Mouse (Mus musculus) midbrain, postnatal 0 days (tissue): Measurements from ENCODE around the gene Sytl1. TPM values are rescaled to one million over a fixed set of nuclear protein-coding genes. Genes with fewer than 3 reads are reported as not detected.

Source experiments
- ATAC-seq: fragments of 200-750 bp; cut with Nextera tagmentation; 2 replicates; pipeline ENCODE4 v1.8.0; 2017; ENCODE audit warnings: moderate number of reproducible peaks, mild to moderate bottlenecking, moderate TSS enrichment, moderate library complexity; ENCODE audit not compliant: low FRiP score
- DNase-seq: peaks from one replicate; pipeline ENCODE4 v3.0.0-alpha.2; 2015; ENCODE audit warnings: low spot score
- H3K27ac ChIP-seq: fragments of 300-500 bp; sonication (generic); 2 replicates; pipeline ENCODE4 v1.5.1; 2014; ENCODE audit warnings: low read depth, mild to moderate bottlenecking, low read length, mixed read lengths
- H3K27me3 ChIP-seq: fragments of 300-500 bp; sonication (generic); 2 replicates; pipeline ENCODE4 v1.6.1; 2014; ENCODE audit warnings: low read length, control low read depth, mixed read lengths; ENCODE audit not compliant: insufficient read depth
- H3K36me3 ChIP-seq: fragments of 300-500 bp; sonication (generic); 2 replicates; pipeline ENCODE4 v1.6.1; 2014; ENCODE audit warnings: low read length, control low read depth, mixed read lengths; ENCODE audit not compliant: insufficient read depth
- H3K4me1 ChIP-seq: fragments of 300-500 bp; sonication (generic); 2 replicates; pipeline ENCODE4 v1.6.1; 2014; ENCODE audit warnings: mild to moderate bottlenecking, control low read depth, antibody characterized with exemption, low read length, mixed read lengths; ENCODE audit not compliant: insufficient read depth
- H3K4me2 ChIP-seq: fragments of 300-500 bp; sonication (generic); 2 replicates; pipeline ENCODE4 v1.6.1; 2014; ENCODE audit warnings: low read depth, mild to moderate bottlenecking, low read length, mixed read lengths; ENCODE audit not compliant: poor library complexity, severe bottlenecking
- H3K4me3 ChIP-seq: fragments of 300-500 bp; sonication (generic); 2 replicates; pipeline ENCODE4 v1.5.1; 2014; ENCODE audit warnings: low read depth, mild to moderate bottlenecking, low read length, moderate library complexity
- H3K9ac ChIP-seq: fragments of 300-500 bp; sonication (generic); replicated peaks from 2 replicates; pipeline ENCODE4 v1.6.1; 2014; ENCODE audit warnings: mild to moderate bottlenecking, low read length, moderate library complexity, mixed read lengths; ENCODE audit not compliant: poor library complexity, severe bottlenecking
- H3K9me3 ChIP-seq: fragments of 300-500 bp; sonication (generic); 2 replicates; pipeline ENCODE4 v1.6.1; 2016; ENCODE audit warnings: low read length, control low read depth
- CTCF ChIP-seq: IDR thresholded peaks from 2 replicates; pipeline ENCODE4 v1.5.1; 2016; ENCODE audit warnings: antibody characterized with exemption, mild to moderate bottlenecking
- WGBS: fragments of 180-500 bp; shearing (Covaris S2); extraction: QIAGEN DNeasy Blood & Tissue Kit; methylation state at CpG from one replicate; pipeline ENCODE4 v1.1.7; 2014; 5-methylcytosine and 5-hydroxymethylcytosine counted together
- polyA plus RNA-seq: library from polyadenylated mRNA; unstranded; fragments of >200 nt; fragmentation: Nextera tagmentation; extraction: Ambion mirVana; gene quantifications from 2 replicates; pipeline ENCODE4 v1.2.1, GENCODE M21; 2015
- total RNA-seq: library from RNA; depleted of rRNA; stranded (reverse); fragments of >200 nt; gene quantifications from 2 replicates; pipeline ENCODE4 v1.2.3, GENCODE M21; 2014

The Sytl1 gene
- total and polyA plus RNA-seq, 2 experiments from 2014 or later, result 0.21 to 1.6 TPM

GRCm38 (mm10) chr4:133241910-133242309 lies 21.0 kb downstream of the Sytl1 start:
- no peak for ATAC-seq
- peak overlapping the region; percentile 49 for H3K4me3 ChIP-seq
- H3K4me1 ChIP-seq, result 0 out of 2 replicates have a peak, but pooled peaks cover 4% of the 10 kb centered on the region
- H3K27me3 ChIP-seq, result peaks cover 38% of the 10 kb centered on the region
- no peak for TF ChIP-seq CTCF
- H3K27ac ChIP-seq, result no peak overlapping the region
- 39% methylated on average over 11 of the region's 11 CpGs for WGBS
- DNase-seq, result no peak
- no peaks in the 10 kb centered on the region for H3K36me3 ChIP-seq
- H3K9me3 ChIP-seq, result no peaks in the 10 kb centered on the region
- no peak overlapping the region for H3K9ac ChIP-seq
- H3K4me2 ChIP-seq, result peak overlapping the region; percentile 79

GRCm38 (mm10) chr4:133240934-133241908 lies 21.7 kb downstream of the Sytl1 start:
- ATAC-seq (peak; percentile 88), DNase-seq (peak; percentile 80)
- Histone ChIP-seq H3K36me3 (no peaks in the 10 kb centered on the region), H3K4me1 (0 out of 2 replicates have a peak, but pooled peaks cover 4% of the 10 kb centered on the region), H3K9ac (peak overlapping the region; percentile 40), H3K4me3 (peak overlapping the region; percentile 49), H3K4me2 (peak overlapping the region; percentile 79), H3K27me3 (peaks cover 37% of the 10 kb centered on the region; the same call in 1 of the 2 replicates), H3K27ac (peak overlapping the region; percentile 2; the same call in 1 of the 2 replicates), H3K9me3 (no peaks in the 10 kb centered on the region)
- peak; percentile 42 for TF ChIP-seq CTCF
- WGBS, result 2% methylated on average over 78 of the region's 78 CpGs

GRCm38 (mm10) chr4:133240490-133240921 lies 22.4 kb downstream of the Sytl1 start, which contains the start of gene Map3k6:
Map3k6 (plus strand) TSS chr4:133240818.
- H3K4me3 ChIP-seq, result peak within 1 kb of the TSS; percentile 49
- DNase-seq (no peak), ATAC-seq (no peak)
- H3K36me3 ChIP-seq, result no peaks in the 10 kb centered on the region
- H3K4me2 ChIP-seq, result peak within 1 kb of the TSS; percentile 79
- H3K9me3 ChIP-seq, result no peaks in the 10 kb centered on the region
- peaks cover 36% of the 10 kb centered on the region; the same call in 1 of the 2 replicates for H3K27me3 ChIP-seq
- 11% methylated on average over 16 of the region's 16 CpGs for WGBS
- peak within 1 kb of the TSS; percentile 2; the same call in 1 of the 2 replicates for H3K27ac ChIP-seq
- no peak for TF ChIP-seq CTCF
- 0 out of 2 replicates have a peak, but pooled peaks cover 4% of the 10 kb centered on the region for H3K4me1 ChIP-seq
- H3K9ac ChIP-seq, result peak within 1 kb of the TSS; percentile 40

GRCm38 (mm10) chr4:133237911-133238310 lies 25.0 kb downstream of the Sytl1 start:
- Histone ChIP-seq H3K36me3 (no peaks in the 10 kb centered on the region), H3K9ac (no peak overlapping the region), H3K4me2 (no peak overlapping the region), H3K4me3 (no peak overlapping the region), H3K27me3 (peaks cover 23% of the 10 kb centered on the region; the same call in 1 of the 2 replicates), H3K27ac (no peak overlapping the region), H3K9me3 (no peaks in the 10 kb centered on the region), H3K4me1 (0 out of 2 replicates have a peak, but pooled peaks cover 4% of the 10 kb centered on the region)
- no peak for DNase-seq
- 73% methylated on average over 4 of the region's 4 CpGs for WGBS
- no peak for TF ChIP-seq CTCF
- ATAC-seq, result no peak

- 77% methylated on average over 5 of the region's 5 CpGs for whole genome bisulfite sequencing
- H3K36me3 ChIP-seq, result no peaks in the 10 kb centered on the region
- 0 out of 2 replicates have a peak, but pooled peaks cover 6% of the 10 kb centered on the region for H3K27me3 ChIP-seq
- no peak overlapping the region for H3K9ac ChIP-seq
- H3K27ac ChIP-seq, result no peak overlapping the region
- ATAC-seq (no peak), DNase-seq (no peak)
- H3K4me1 ChIP-seq, result no peaks in the 10 kb centered on the region
- H3K4me2 ChIP-seq, result no peak overlapping the region
- no peak overlapping the region for H3K4me3 ChIP-seq
- no peaks in the 10 kb centered on the region for H3K9me3 ChIP-seq
- TF ChIP-seq CTCF, result no peak
These were observed 27.5 kb downstream of the Sytl1 start for GRCm38 (mm10) chr4:133235415-133235814.
